Mouse (Mus musculus) gastrocnemius, postnatal 36 days (tissue): ENCODE results near the gene Cish. TPM values are rescaled to one million over a fixed set of nuclear protein-coding genes. Genes with fewer than 3 reads are reported as not detected.
A peak's percentile ranks its signal among the peaks of the same experiment; 100 is the strongest.

Experiments
- DNase-seq, 2 experiments: peaks; one replicate each; pipeline ENCODE4 v3.0.0; 2022
- intact Hi-C: fragments of 180-260 bp; cut with DNase I; formaldehyde crosslinking; loops from one replicate; pipeline ENCODE4 v1.15.1; 2025
- long read RNA-seq, 2 experiments: library from polyadenylated mRNA; stranded (forward); transcript quantifications; one replicate each; pipeline ENCODE4 v2.0.0; 2021
- total RNA-seq, 2 experiments: library from RNA; stranded (reverse); gene quantifications; 2 replicates each; pipeline ENCODE4 v1.2.3; 2021

The Cish gene
- 10 to 100 TPM in 1 of 2 experiments, 1 to 10 TPM in 1; 3.9 to 32.3 TPM for total RNA-seq
- long read RNA-seq, experiment 1, partial matches to known transcripts: 0 of 4 reads
- long read RNA-seq, experiment 1, other reads (novel, unspliced or antisense): 1 of 4 reads
- long read RNA-seq, experiment 2, transcript Cish-201 (3 exons, 2,850 nt): major isoform, 7 of 16 reads
- long read RNA-seq, experiment 2, partial matches to known transcripts: 0 of 16 reads
- long read RNA-seq, experiment 2, other reads (novel, unspliced or antisense): 7 of 16 reads

DNA sequence AAGGTAGTCTGAATTCAATTTTAAA lies at the start of gene Cish:
TSS of gene Cish (plus strand) at position 11 of the 25 bp plus-strand sequence.
- no peak for DNase-seq
- intact Hi-C loops: loop anchor here (5.0 kb wide), 1 partner anchor 216 kb away; no protein-coding TSS in a partner anchor

DNA sequence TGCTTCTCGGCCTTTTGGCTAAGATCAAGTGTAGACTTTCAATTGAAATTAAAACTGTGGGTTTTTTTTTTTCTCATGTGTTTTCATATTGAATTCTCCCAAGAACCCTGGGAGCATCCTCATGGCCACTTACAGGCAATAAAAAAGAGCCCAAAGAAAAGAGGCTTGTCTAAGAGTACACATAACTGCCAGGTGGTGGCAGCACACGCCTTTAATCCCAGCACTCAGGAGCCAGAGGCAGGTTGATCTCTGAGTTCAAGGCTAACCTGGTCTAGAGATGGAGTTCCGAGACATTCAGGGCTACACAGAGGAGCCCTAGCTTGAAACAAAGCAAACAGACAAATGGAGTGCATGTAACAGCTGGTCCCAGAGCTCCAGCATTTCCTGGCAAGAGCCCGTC lies 49.7 kb upstream of the Cish start:
- intact Hi-C loops: no loop called here
- DNase-seq: no peak

DNA sequence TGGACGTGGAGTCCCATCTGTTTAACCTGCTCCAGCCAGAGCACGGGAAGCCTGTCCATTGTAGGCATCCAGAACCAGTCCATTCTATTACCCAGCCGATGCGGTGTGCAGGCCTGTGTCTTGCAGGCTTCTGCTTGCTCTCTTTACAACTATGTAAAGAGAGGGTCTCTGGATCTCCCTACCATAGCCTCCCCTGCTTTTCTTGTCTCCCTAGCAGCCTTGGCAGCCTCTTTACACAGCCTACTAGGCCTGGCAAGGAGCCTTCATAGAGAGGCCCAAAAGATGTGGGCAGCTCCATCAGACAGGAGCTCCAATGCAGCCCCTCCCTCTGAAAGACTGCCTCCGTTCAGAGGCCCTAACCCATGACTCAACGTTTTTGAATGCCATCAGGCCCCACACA lies 46.7 kb upstream of the Cish start:
- intact Hi-C loops: loop anchor here (1.0 kb wide), 1 partner anchor 42 kb away; no protein-coding TSS in a partner anchor
- no peak for DNase-seq

DNA sequence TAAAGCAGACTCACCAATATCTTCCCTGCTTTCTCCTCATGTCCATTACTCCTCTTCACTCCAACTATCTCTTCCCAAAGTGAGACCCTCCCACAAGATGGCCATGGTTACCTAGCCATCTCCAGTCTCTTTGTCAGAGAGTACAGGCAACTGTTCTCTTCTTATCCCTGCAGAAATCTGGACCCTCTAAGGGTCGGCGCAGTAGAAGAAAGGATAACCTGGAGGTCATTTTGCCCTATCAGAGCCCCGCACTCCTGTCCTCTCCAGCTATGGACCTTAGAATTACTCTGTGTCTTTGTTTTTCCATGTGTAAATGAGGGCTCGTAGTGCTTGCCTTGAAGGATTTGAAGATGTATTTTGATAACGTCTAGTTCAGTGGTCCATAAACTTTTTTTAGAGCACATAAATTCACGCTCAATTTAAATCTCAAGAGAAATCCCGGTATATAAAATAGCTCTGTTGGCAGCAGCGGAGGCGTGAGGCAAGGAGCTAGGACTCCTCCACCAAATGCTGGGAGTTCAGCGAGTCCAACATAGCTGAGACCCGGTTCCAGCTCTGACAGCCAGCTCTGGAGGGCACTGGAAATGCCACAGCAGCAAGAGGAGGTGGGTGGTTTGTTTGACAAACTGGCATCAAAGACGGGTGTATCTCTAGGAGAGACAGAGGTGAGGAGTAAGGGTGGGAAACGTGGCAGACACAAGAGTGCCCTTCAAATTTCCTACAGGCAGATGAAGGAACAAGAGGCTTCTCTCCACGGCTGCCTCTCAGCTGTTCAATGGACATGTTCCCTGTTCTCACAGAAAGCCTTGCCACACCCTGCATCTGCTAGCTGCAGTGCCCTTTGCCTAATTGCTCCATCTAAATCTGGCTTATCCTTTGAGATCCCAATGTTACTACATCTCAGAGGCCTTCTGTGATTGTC lies 45.1 kb upstream of the Cish start:
- intact Hi-C loops: no loop called here
- no peak for DNase-seq

DNA sequence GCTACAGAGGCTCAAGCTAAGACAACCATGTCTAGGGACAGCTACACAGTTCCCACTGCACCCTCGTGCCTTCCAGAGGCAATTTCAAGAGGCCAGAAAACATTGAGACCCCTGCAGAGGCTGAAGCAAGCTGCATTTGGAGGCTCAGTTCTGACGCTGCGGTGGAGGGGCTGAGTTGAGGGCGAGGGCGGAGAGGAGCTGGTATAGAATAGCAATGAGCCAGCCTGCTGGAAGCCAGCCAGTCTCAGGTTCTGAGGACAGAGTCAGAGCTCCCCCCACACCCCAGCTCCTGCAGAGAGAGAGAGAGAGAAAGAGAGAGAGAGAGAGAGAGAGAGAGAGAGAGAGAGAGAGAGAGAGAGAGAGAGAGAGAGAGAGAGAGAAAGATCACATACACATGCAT lies 43.7 kb upstream of the Cish start:
- no peak for DNase-seq

DNA sequence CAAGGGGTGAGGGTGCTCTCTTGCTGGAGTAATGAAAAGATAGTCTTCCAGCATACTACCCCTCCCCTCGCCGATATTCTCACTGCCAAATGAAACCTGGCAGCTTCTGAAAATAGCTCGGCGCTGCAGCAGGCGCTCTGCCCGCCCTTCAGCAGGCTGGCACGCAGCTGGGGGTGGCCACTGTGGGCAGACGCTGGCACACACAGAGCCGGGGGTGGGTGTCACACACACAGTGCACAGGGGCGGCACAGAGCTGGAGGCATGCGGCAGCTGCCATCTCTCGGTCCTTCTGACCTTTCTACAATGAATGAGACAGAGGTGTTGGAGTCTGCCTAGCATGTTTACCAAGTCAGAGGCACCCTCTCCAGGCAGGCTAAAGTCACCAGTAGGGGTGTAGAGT lies 41.4 kb upstream of the Cish start:
- intact Hi-C loops: no loop called here
- DNase-seq: peak; percentile 36 to 38

More for the DNA sequence above, 43.7 kb upstream of the Cish start:
- intact Hi-C loops: no loop called here

DNA sequence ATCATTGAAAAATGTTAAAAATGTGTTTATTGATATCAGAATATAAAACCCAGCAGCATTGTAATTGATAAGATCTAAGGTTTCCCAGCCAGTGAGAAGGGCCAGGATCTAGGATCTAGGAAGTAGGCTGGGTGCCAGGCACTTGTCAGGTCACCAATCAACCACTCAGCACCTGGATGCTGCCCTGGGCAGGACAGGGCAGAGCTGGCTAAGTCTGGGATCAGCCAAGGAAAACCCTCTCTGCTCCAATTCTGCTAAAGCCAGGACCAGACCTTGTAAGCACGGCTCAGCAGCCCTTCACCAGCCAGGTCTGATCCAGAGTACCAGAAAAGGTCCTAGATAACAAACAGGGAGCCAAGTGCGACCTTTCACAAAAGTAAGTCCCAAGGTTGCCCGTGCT lies 40.9 kb upstream of the Cish start:
- intact Hi-C loops: no loop called here
- no peak for DNase-seq

DNA sequence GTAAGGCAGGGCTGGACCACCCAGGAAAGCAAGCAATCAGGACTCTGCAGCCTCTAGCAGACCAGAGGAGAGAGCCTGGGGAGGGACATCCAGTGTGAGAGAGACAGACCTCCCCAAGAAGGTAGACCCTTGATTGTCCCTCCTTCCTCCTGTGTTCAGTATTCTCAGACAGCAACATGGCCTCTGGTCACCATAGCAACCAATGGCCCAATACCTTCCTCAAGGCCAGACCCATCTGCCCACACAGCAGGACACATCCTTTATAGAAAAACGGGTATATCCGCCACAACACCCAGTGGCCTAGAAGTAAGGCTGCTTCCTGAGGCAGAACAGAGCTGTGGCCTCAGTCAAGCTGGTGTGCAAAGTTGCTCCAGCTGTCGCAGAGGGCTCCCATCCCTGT lies 40.2 kb upstream of the Cish start:
- intact Hi-C loops: no loop called here

DNA sequence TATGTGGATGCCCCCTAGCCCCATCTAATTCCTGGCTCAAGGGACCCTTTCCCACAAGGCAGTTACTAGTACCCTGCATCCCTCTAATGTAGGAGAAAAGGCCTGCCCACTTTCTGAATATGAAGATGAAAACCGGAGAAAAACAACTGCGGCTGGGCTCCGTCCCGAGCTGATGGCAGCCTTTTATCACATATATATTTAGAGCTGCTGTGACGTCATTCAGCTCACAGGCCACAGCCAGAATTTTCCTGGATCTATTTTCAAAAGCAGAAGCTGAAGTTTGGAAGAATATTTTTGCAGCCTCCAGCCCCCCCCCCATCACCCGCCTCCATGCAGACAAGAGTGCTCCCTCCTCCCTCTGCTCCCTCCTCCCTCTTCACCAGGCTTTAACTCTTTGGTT lies 36.3 kb upstream of the Cish start:
- intact Hi-C loops: no loop called here
- DNase-seq: no peak

More for the DNA sequence above, 40.2 kb upstream of the Cish start:
- DNase-seq: no peak

DNA sequence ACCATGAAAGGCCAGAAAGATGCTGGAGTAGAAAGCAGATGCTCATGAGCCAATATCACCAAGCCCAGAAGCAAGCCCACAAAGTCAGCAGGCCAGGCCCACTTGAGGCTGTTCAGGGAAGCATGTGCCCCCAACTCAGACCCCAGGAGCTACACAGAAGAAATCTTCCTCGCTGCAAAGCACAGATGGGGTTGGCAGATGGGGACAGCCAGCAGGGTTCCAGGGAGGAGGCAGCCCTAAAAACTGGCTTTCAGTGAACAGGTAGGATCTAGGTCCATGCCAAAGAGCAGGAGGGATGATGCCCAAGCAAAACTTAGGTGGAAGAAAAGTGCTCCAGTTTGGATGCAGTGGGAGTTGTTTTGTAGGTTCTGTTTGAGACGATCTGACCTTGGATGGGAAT lies 35.4 kb upstream of the Cish start:
- intact Hi-C loops: no loop called here
- no peak for DNase-seq

DNA sequence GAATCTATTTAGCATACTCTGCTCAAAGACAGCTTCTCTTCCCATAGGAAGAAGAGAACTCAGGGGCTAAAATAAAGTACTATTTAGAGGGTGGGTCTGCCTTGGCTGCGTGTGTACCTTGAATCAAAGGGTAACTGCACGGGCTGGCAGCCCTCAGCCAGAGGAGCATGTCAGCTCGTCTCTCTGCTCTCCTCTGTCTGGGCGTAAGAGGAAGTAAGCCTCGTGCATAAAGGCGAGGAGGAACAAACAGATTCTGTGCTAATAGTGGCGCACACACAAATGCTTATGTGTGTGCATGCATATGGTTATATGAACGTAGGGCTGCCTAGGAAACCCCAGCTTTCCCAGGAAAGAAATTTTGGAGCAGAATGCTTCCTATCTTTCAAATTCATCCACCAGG lies 35.0 kb upstream of the Cish start:
- no peak for DNase-seq
- intact Hi-C loops: no loop called here

DNA sequence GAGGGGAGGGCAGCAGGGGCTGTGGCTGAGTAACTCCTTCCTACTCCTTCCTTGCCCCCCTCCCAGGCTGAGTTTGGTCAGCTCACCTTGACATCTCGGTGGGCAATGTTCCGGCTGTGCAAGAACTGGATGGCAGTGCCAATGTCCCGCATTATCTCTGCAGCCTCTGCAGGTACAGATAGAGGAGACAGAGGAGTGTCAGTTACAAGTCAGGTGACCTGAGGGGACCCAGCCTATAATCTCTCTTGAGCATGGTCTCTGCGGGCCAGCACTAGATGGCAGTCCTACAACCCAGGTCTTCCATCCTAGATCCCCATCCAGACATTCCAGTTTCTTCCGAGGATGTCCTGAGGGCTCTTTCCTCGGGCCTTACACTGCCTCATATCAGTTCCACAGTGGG lies 34.0 kb upstream of the Cish start:
- intact Hi-C loops: no loop called here
- no peak for DNase-seq

DNA sequence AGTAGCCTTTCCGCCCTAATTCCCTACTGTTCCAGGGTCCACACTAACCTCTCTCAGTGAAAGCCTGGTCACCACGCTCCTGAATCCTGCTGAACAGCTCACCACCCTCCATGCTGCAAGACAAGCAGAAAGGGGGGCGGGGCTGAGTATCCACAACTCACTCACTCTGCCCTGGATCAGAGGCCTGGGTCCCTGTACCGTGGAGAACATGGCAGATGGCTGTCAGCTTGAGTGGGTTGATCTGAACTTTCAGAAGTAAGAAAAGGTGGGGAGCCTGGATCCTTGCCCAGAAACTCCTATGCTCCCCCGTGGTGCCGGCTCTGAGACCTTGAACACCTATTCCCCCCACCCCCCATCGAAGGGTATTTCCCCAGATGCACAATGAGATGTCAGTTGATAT lies 33.5 kb upstream of the Cish start:
- DNase-seq: no peak
- intact Hi-C loops: no loop called here

DNA sequence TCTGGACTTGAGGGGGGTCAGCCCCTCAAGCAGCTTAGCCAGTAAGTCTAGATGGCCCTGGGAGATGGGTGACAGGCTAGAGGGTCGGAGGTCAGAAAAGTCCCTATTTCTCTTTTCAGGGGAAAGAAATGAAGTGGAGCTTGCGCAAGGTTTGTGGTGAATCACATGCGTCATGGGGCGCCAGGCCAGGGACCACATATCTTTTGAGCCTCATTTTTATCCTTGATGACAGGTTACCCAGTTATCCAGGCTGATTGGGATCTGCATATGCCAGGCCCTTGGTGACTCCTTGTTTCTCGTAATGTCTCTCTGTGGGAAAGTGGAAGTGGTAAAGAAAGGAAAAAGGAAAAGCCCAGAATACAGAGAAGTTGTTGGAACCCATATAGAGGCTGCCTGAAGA lies 31.9 kb upstream of the Cish start:
- DNase-seq: no peak

DNA sequence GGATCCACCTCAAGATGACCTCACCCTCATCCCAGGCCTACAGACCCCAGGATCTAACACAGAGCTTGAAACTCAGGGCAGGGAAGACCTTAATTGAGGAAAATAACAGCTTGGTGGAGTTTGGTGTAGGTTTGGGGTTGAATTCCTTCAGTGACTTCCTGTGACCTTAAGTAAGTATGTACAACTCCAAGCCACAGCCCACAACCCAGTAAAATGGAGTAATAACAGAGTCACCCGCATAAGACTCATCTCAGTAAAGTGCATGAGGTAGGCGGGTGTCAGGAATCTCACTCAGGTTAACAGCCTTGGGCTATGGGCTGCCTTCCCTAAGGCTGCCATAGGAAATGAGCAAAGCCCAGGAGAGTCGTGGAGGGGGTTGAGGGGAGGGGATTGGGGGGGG lies 31.1 kb upstream of the Cish start:
- intact Hi-C loops: no loop called here
- DNase-seq: no peak

More for the DNA sequence above, 31.9 kb upstream of the Cish start:
- intact Hi-C loops: no loop called here

DNA sequence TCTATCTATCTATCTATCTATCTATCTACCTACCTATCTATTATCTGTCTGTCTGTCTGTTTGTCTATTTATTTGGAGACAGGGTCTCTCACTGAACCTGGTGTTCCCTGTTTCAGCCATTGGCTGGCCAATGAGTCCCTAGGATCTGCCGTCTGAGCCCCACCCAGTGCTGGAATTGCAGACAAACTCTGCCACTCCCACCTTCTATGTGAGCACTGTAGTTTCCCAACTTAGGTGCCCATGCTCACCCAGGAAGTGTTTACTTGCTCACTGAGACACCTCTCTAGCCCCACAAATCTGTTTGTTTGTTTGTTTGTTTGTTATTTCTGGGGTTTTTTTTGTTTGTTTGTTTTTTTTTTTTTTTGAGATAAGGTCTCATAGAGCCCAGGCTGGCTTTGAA lies 28.8 kb upstream of the Cish start:
- DNase-seq: no peak
- intact Hi-C loops: no loop called here

DNA sequence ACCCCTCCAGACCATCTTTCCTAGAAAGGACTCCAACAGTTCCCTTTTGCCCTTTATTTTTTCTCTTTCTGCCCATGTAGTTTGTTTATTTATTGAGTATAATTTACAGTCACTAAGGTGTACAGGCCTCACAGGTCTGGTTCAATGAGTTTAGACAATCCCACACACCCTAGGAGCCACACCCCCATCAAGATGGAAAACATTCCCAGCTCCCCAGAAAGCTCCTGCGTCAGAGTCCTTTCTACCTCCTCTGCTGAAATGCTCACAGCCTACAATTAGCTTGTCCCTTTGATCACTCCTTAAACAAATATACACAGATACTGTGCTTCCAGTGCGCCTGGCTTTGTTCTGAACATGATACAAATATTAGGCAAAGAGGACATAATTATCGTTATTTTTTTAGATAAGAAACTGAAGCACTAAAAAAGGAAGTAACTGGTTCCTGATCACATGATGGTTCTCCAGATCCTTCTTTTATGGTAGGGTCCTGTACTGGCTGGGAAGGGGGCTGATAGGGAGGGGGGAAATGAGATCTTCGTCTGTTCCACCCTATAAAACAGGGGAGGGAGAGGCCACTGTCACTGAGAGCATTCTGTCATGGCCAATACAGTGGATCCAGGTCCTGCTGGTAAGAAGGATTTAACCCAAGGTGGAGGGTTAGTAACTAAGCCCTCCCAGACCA lies 28.0 kb upstream of the Cish start:
- no peak for DNase-seq
- intact Hi-C loops: no loop called here

DNA sequence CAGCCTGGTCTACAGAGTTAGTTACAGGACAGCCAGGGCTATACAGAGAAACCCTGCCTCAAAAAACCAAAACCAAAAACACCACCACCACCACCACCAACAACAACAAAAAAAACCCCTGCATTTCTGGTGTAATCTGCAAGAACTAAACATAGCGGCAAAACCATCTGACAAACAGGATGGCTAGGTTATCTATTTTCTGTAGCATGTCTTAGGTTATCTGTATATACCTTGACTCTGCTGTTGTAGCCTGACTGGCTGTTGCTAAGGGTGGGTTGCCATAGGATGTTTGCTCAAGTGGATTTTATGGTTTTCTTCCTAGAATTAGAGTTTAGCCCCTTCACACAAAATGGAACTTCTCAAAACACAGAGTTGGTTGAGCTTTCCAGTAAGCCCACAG lies 26.1 kb upstream of the Cish start:
- intact Hi-C loops: no loop called here
- DNase-seq: no peak

DNA sequence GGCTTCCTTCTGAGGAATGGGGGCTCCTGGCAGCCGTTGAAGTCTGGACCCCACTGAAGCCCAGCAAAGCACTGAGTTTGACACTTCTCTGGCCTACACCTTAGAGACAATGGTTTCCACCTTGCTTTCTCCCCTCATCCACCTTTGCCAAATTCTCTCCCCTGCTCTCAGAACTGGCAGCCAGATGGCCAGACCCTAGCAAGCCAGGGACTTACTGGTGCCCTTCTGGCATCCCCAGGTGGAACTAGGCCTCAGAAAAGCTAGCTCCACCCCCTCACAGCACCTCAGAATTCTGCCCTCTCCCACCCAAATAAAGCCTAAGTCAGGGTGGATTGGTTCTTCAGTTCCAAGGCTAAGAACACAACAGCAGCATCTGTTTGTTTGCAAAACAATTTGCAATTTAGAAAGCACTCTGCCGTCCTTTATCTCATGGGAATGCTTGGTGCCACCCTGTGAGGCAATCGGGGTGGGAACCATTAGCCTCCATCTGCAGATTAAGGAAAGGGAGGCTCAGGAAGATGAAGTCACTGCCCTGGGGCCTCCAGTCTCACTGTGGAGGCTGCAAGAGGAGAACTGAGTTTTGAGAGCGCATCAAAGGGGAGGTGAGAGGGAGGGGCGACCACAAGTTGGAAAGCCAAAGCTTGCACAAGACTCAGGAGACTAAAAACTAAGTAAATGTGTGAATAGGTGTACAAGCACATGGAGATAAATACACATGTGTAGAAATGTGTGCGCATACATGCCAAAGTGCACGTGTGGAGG lies 24.5 kb upstream of the Cish start:
- intact Hi-C loops: no loop called here

DNA sequence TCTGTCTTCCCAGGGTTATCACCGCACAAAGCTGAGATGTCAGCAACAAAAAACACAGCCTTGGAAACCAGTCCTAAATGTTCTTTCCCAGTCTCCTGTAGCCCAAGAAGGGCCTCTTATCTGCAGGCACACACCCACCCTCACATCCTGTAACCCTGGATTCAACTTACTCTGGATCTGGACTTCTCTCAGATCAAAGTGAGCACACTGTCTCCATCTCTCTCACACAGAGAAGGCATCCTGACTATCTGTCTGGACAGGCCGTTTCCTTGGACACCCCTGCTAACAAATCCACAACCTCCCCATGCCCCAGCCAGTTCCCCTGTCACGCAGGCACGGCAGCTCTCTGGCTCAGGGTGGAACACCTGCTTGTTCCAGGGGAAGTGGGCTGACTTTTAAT lies 23.5 kb upstream of the Cish start:
- intact Hi-C loops: no loop called here
- DNase-seq: no peak

More for the DNA sequence above, 24.5 kb upstream of the Cish start:
- no peak for DNase-seq

DNA sequence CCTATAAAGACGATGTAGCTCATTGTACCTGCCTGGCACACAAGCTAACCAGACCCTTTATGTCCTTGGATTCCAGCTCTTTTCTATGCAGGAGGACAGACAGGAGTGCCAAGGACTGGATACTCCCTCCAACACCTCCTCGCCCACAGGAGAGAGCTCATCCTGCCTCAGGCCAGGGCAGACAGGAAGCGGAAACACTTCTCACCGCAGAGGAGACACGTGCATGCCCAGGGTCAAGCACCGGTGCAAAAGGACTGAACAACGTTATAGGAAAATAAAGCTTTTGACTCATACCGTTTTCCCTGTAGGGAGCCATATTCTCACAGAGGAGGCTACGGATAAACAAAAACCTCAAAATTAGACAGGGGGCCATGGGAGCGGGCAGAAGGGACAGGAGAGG lies 22.6 kb upstream of the Cish start:
- intact Hi-C loops: no loop called here
- no peak for DNase-seq
